Mouse (Mus musculus) urinary bladder, postnatal 36 days (tissue): ENCODE measurements at regions not wholly inside any gene's neighbourhood (a gene's known extent, or its start where the extent isn't known, plus 50 kb on each side); places are given as distances from the start of the nearest gene placed in this dataset.
A peak's percentile ranks its signal among the peaks of the same experiment; 100 is the strongest.

Source experiments
- DNase-seq, 2 experiments: peaks; one replicate each; pipeline ENCODE4 v3.0.0; 2022; ENCODE audit warnings: low spot score in 2 of 2, mixed read lengths in 1 of 2

- DNase-seq, result peak in 1 of 2 experiments; percentile 47
Observed at GRCm38 (mm10) chr3:52641226-52642181, 373.4 kb downstream of the Foxo1 start.

GRCm38 (mm10) chr3:52640250-52641147 lies 372.4 kb downstream of the Foxo1 start:
- DNase-seq, result no peak

GRCm38 (mm10) chr3:52638816-52639215 lies 370.7 kb downstream of the Foxo1 start:
- no peak for DNase-seq

- DNase-seq, result no peak
Observed at GRCm38 (mm10) chr3:52634353-52634752, 366.2 kb downstream of the Foxo1 start.

- DNase-seq, result no peak
Observed at GRCm38 (mm10) chr3:52633491-52634100, 365.5 kb downstream of the Foxo1 start.

- DNase-seq, result no peak
Observed at GRCm38 (mm10) chr3:52632635-52633034, 364.5 kb downstream of the Foxo1 start.

GRCm38 (mm10) chr3:52630209-52630608 lies 362.1 kb downstream of the Foxo1 start:
- no peak for DNase-seq

GRCm38 (mm10) chr3:52625125-52625524 lies 357.0 kb downstream of the Foxo1 start:
- no peak for DNase-seq

GRCm38 (mm10) chr3:52622530-52622929 lies 354.4 kb downstream of the Foxo1 start:
- DNase-seq, result no peak

GRCm38 (mm10) chr3:52621936-52622335 lies 353.8 kb downstream of the Foxo1 start:
- DNase-seq, result no peak

GRCm38 (mm10) chr3:52618925-52619224 lies 350.7 kb downstream of the Foxo1 start:
- DNase-seq, result no peak

GRCm38 (mm10) chr3:52618212-52618924 lies 350.2 kb downstream of the Foxo1 start:
- no peak for DNase-seq

- DNase-seq, result no peak
Observed at GRCm38 (mm10) chr3:52617413-52618149, 349.4 kb downstream of the Foxo1 start.

GRCm38 (mm10) chr3:52611881-52612280 lies 343.7 kb downstream of the Foxo1 start:
- DNase-seq, result no peak

GRCm38 (mm10) chr3:52610466-52610865 lies 342.3 kb downstream of the Foxo1 start:
- no peak for DNase-seq

- no peak for DNase-seq
Observed at GRCm38 (mm10) chr3:52608086-52608426, 339.9 kb downstream of the Foxo1 start.

GRCm38 (mm10) chr3:52607379-52608085 lies 339.4 kb downstream of the Foxo1 start:
- no peak for DNase-seq

- no peak for DNase-seq
Observed at GRCm38 (mm10) chr3:52605261-52605771, 337.2 kb downstream of the Foxo1 start.

- peak; percentile 65 to 80 for DNase-seq
Observed at GRCm38 (mm10) chr3:52603244-52603704, 335.1 kb downstream of the Foxo1 start.
